Mouse (Mus musculus) kidney, adult 9 months (tissue): Measurements from ENCODE around the gene Rbp2.

Experiments used
- DNase-seq: peaks from one replicate; pipeline ENCODE4 v3.0.0; 2022

The Rbp2 gene

GRCm38 (mm10) chr9:98485815-98486214 lies at the start of gene Rbp2:
TSS of gene Rbp2 (plus strand) at chr9:98486115.
- no peak for DNase-seq

- DNase-seq, result no peak
Measured at GRCm38 (mm10) chr9:98437819-98438218, 48.1 kb upstream of the Rbp2 start.

DNA sequence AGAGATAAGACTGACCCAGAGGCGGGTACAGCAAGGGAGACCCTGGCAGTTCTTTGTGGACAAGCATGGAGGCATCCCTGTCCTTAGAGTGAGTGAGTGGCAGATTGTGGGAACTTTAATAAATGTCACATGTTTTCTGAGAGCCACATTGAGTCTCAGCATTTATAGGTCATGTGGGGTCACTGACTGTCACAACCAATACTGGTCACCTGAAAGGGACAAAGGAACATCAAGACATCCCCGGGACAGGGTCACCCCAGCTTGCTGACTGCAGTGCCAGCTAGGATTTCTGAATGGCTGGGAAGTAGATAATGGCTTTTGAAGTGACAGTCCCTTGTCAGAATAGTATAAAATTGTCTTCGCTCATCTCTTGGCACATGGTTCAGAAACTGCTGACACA lies 46.8 kb upstream of the Rbp2 start:
- DNase-seq, result no peak

GRCm38 (mm10) chr9:98442638-98443037 lies 43.3 kb upstream of the Rbp2 start:
- DNase-seq, result no peak

- DNase-seq, result no peak
Measured at GRCm38 (mm10) chr9:98445359-98446149, 40.4 kb upstream of the Rbp2 start.

- no peak for DNase-seq
Measured at GRCm38 (mm10) chr9:98450976-98451375, 34.9 kb upstream of the Rbp2 start.

- DNase-seq, result no peak
Measured at GRCm38 (mm10) chr9:98466709-98467108, 19.2 kb upstream of the Rbp2 start.

GRCm38 (mm10) chr9:98480172-98480749 lies 5.7 kb upstream of the Rbp2 start:
- DNase-seq, result no peak

DNA sequence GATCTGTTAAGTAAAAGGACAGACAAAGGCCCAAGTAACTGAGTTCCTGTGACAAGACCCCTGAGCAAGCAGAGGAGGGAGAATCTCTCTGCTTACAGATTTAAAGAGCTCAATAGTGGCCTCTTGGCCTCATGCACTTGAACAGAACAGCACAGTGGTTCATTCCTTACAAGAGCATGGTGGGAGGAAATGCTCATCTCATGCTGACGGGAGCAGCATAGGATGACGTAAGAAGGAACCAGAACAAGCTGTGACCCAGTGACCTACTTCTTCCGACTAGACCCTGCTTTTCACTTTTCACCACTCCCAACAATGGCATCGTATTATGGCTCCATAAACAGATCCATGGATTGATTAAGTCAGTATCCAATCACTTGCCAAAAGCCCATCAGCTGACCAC lies 3.7 kb upstream of the Rbp2 start:
- no peak for DNase-seq

DNA sequence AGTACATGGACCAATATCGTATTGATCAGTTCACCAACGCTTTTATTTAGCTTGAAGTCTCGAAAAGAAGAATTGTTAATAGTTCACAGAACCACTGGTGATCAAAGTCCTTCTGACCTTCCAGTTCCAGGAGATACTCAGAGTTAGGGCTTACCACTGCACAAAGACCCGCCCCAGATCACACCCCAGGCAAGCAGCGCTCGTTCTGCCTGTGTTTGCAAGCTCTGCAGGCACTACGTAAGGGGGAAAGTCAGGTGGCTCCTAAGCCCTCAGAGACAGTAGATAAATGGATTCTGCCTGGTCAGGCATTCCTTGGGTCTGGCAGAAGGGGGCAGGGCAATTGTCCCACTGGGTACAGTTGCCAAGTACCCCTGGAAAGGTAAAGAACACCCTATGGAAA lies 895 bp upstream of the Rbp2 start:
- DNase-seq, result no peak

GRCm38 (mm10) chr9:98487273-98487672 lies 1.4 kb downstream of the Rbp2 start:
- peak; percentile 6 for DNase-seq

GRCm38 (mm10) chr9:98489532-98489931 lies 3.6 kb downstream of the Rbp2 start:
- DNase-seq, result no peak

- DNase-seq, result peak; percentile 31
Measured at GRCm38 (mm10) chr9:98490128-98490527, 4.2 kb downstream of the Rbp2 start.

- DNase-seq, result no peak
Measured at GRCm38 (mm10) chr9:98491071-98491470, 5.2 kb downstream of the Rbp2 start.

GRCm38 (mm10) chr9:98492212-98492611 lies 6.3 kb downstream of the Rbp2 start:
- DNase-seq, result no peak

DNA sequence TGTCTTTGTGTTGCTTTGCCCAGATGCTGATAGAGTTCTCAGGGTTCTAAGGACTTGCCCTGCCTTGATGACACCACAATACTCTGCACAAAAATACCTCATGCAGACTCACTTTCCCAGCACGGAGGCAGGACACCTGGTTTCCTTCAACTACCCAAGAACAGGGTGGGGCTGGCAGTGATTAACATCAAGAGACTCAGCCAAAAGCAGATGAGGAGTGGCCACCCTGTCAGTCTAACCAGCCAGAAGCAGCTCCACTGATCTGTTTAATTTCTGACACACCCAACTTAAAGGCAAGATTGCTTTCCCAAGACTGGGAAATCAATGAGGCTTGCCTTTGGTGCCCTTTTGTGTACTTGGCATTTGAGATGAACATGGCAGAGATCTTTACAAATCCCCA lies 6.9 kb downstream of the Rbp2 start:
- DNase-seq, result no peak

DNA sequence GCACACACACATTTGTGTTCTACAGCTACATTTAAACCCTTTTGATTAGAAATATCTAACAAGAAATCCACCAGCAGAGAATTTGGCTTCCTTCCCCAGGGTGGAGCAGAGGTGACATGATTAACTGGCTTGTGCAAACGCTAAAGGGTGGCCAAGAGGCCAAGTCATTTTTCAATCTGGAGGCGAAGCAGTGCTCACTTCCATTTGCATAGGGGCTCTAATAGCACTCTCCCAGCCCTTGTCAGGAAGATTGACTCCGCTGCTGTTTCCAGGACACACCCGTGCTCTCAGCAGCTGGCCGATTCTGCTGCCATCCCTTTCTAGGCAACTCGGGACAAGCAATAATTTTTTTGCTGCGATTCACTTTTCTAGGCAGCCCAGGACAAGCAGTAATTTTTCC lies 11.2 kb downstream of the Rbp2 start:
- peak; percentile 53 for DNase-seq

DNA sequence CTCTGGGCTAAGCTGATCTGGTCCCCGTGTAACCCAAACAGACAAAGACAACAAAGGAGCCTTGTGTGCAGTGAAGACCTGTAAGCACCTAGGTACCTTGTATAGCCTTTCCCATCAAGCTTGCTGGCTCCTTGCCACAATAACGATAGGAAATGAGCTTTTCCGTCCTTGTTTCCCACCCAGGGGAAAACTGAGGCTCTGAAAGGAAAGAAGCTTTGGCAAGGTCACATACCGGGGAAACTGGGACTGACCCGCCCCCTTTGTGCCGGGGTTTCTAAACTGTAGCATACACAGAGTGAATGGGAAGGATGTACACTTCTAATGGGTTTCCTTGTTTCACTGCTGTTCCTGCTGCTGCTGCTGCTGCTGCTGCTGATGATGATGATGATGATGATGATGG lies 12.1 kb downstream of the Rbp2 start:
- DNase-seq, result peak; percentile 38

- no peak for DNase-seq
Measured at GRCm38 (mm10) chr9:98498717-98499268, 12.9 kb downstream of the Rbp2 start.

- no peak for DNase-seq
Measured at GRCm38 (mm10) chr9:98499601-98500000, 13.7 kb downstream of the Rbp2 start.

DNA sequence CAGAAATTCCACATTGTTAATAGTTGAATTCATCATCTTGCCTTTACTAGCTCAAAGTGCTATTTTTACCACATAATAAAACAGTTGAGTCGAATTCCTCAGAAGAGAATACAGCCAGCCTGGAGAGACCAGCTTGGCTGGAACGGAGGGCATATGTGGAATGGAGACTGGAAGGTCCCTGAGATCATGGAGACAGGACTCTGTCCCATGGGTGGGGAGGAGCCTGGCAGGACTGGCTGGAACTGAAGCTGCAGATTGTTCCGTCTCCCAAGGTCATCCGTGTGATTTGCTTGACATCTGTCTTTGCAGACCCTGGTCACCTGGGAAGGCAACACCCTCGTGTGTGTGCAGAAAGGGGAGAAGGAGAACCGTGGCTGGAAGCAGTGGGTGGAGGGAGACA lies 21.6 kb downstream of the Rbp2 start:
- no peak for DNase-seq

DNA sequence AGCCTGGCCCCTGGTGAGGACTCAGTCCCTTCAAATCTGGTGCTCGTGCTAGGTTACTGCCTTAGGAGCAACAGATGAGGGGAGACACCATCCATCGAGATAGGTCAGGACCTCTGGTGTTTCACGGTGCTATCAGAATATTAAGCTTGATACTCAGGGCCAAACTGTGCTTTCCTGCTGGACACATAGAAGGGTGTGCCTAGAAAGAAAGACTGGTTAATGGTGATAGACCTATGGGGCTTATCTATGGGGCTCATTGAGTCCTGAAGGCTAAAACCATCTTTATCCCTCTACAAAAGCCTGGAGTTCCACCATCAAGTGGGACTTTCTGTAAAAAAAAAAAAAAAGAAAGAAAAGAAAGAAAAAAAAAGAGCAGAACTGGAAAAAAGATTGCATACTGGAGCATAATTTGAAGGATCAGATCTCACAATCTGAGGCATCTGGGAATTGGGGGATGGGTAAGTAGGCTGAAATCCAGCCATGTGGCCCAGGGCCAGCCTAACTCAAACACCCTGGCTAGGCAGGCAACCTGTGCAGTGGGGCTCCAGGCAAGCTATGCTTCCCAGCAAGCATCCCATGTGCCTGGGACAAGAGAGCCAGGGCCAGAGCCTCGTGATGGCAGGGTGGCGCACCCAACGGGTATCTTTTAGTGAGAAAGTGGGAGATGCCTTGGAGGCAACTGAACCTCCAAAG lies 24.6 kb downstream of the Rbp2 start:
- no peak for DNase-seq

DNA sequence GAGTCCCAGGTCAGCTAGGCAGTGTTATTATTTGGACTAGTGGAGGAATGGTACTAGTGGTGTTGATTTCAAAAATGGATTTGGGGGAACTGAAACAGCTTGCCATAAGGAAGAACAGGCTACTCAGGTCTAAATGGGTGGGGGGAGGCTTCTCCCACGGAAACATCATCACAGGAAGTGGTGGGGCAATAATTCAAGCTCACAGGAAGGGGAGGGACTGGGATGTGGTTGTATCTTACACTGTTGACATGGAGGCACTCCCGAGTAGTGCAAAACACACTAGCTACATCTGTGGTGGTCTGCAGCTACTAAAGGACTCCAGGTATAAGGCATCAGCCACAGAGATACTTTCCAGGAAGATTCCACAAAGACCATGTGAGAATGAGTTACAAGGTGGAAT lies 38.0 kb downstream of the Rbp2 start:
- DNase-seq, result no peak
